ENCODE assay signal across 8 mouse cellular contexts in the genomic region with DNA sequence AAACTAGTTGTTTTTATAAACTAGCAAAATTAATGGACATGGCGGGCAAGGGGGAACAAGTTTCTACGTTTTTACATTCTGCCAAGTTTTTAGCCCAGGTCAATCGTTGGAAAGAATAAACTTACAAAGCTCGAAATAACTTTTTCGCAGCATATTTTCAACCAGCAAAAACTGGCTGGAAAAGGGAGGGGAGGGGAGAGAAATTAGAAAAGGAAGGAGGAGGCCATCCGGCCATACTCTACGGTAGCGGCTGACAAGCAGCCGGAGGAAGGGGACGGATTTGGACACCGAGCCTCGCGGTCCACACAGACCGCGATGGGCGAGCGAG. TPM values are rescaled to one million over a fixed set of nuclear protein-coding genes. Genes with fewer than 3 reads are reported as not detected.
A peak's percentile ranks its signal among the peaks of the same experiment; 100 is the strongest.
DNase-seq lines count a peak whose midpoint lies in the region; ATAC-seq and TF ChIP-seq lines count a peak whose summit lies in the region.

No protein-coding gene starts in this region.

- peak overlapping the region; percentile 97 for H3K9ac ChIP-seq in kidney, embryonic 16.5 days (replicated peaks; ENCODE audit: low read length)
- peak overlapping the region; percentile 95 for H3K9ac ChIP-seq in hindbrain, embryonic 13.5 days
- peak overlapping the region; percentile 89 for H3K9ac ChIP-seq in midbrain, embryonic 15.5 days

- no peak; the same call in 1 of the 2 replicates for ATAC-seq in kidney, embryonic 16.5 days (ENCODE audit: low FRiP score, low TSS enrichment)
- ATAC-seq in hindbrain, embryonic 13.5 days (ENCODE audit: low FRiP score): no peak
- ATAC-seq in midbrain, embryonic 15.5 days (replicated peaks): no peak
- ATAC-seq in megakaryocyte-erythroid progenitor cell, adult 5-6 weeks (replicated peaks; ENCODE audit: low FRiP score, low TSS enrichment, poor library complexity, severe bottlenecking): no peak
- ATAC-seq in monocyte, adult 5-6 weeks (replicated peaks; ENCODE audit: insufficient number of reproducible peaks, low FRiP score, low TSS enrichment, poor library complexity, severe bottlenecking): no peak

- H3K9me3 ChIP-seq in kidney, embryonic 16.5 days (ENCODE audit: low read length): no peaks in the 10 kb centered on the region
- H3K9me3 ChIP-seq in hindbrain, embryonic 13.5 days: no peaks in the 10 kb centered on the region
- no peaks in the 10 kb centered on the region for H3K9me3 ChIP-seq in midbrain, embryonic 15.5 days

- peaks cover 27% of the 10 kb centered on the region for H3K36me3 ChIP-seq in kidney, embryonic 16.5 days (ENCODE audit: insufficient read depth, low read length)
- H3K36me3 ChIP-seq in hindbrain, embryonic 13.5 days: peaks cover 31% of the 10 kb centered on the region
- peaks cover 15% of the 10 kb centered on the region; the same call in 1 of the 2 replicates for H3K36me3 ChIP-seq in midbrain, embryonic 15.5 days (replicated peaks)

- no peaks in the 10 kb centered on the region for H3K27me3 ChIP-seq in kidney, embryonic 16.5 days (ENCODE audit: insufficient read depth, low read length)
- H3K27me3 ChIP-seq in hindbrain, embryonic 13.5 days: no peaks in the 10 kb centered on the region
- no peaks in the 10 kb centered on the region for H3K27me3 ChIP-seq in midbrain, embryonic 15.5 days (replicated peaks)

- H3K4me3 ChIP-seq in kidney, embryonic 16.5 days (ENCODE audit: low read length): peak overlapping the region; percentile 96
- H3K4me3 ChIP-seq in bone marrow, adult 2 months (replicated peaks; ENCODE audit: control insufficient read depth, low read depth, low read length): peak overlapping the region; percentile 99
- H3K4me3 ChIP-seq in hindbrain, embryonic 13.5 days: peak overlapping the region; percentile 89
- peak overlapping the region; percentile 80 for H3K4me3 ChIP-seq in midbrain, embryonic 15.5 days

- 0% methylated on average over 17 of the region's 17 CpGs for whole genome bisulfite sequencing in kidney, embryonic 16.5 days
- under 1% methylated on average over 17 of the region's 17 CpGs for WGBS in bone marrow, adult 2 months
- WGBS in hindbrain, embryonic 13.5 days: under 1% methylated on average over 17 of the region's 17 CpGs
- WGBS in midbrain, embryonic 15.5 days: under 1% methylated on average over 17 of the region's 17 CpGs

- peak overlapping the region; percentile 92 for H3K27ac ChIP-seq in kidney, embryonic 16.5 days (ENCODE audit: low read length)
- peak overlapping the region; percentile 97 for H3K27ac ChIP-seq in bone marrow, adult 2 months (ENCODE audit: control insufficient read depth, insufficient read depth, low read depth, low read length, poor library complexity)
- H3K27ac ChIP-seq in hindbrain, embryonic 13.5 days: peak overlapping the region; percentile 96
- H3K27ac ChIP-seq in midbrain, embryonic 15.5 days: peak overlapping the region; percentile 94

- H3K4me2 ChIP-seq in kidney, embryonic 16.5 days (replicated peaks; ENCODE audit: low read depth, low read length): peak overlapping the region; percentile 87
- H3K4me2 ChIP-seq in hindbrain, embryonic 13.5 days: peak overlapping the region; percentile 69
- peak overlapping the region; percentile 61 for H3K4me2 ChIP-seq in midbrain, embryonic 15.5 days

- no peak for TF ChIP-seq CTCF in bone marrow, adult 2 months (IDR thresholded peaks at IDR 0.05; ENCODE audit: control insufficient read depth, insufficient read depth, low read length)

- TF ChIP-seq POLR2A in bone marrow, adult 2 months (IDR thresholded peaks at IDR 0.05; ENCODE audit: borderline replicate concordance, control insufficient read depth, low read depth, low read length): no peak

- peaks cover 14% of the 10 kb centered on the region for H3K4me1 ChIP-seq in kidney, embryonic 16.5 days (ENCODE audit: insufficient read depth, low read length)
- peaks cover 4% of the 10 kb centered on the region for H3K4me1 ChIP-seq in bone marrow, adult 2 months (ENCODE audit: control insufficient read depth, insufficient read depth, low read length)
- peaks cover 17% of the 10 kb centered on the region for H3K4me1 ChIP-seq in hindbrain, embryonic 13.5 days (replicated peaks)
- H3K4me1 ChIP-seq in midbrain, embryonic 15.5 days: peaks cover 16% of the 10 kb centered on the region

- no peak for DNase-seq in kidney, postnatal 14 days
- no peak for DNase-seq in thymus, postnatal 36 days

RNA-seq across cellular contexts. Expression of gene Ssr1, which starts 0.7 kb away (rescaled TPM):
- polyA plus RNA-seq in kidney, embryonic 16.5 days (2015; fragmentation: Nextera tagmentation; extraction: Ambion mirVana): 130 and 138 TPM in 2 replicates
- 43.0 and 56.0 TPM in 2 replicates for polyA plus RNA-seq in bone marrow, adult 2 months (2011; ENCODE audit: insufficient read depth, insufficient read length, low replicate concordance, missing spikeins)
- polyA plus RNA-seq in hindbrain, embryonic 13.5 days (2015; fragmentation: Nextera tagmentation; extraction: Ambion mirVana): 67.2 and 70.0 TPM in 2 replicates
- 55.1 and 57.9 TPM in 2 replicates for polyA plus RNA-seq in midbrain, embryonic 15.5 days (2015; fragmentation: Nextera tagmentation; extraction: Ambion mirVana)
- 58.6 and 105 TPM in 2 replicates for total RNA-seq in megakaryocyte-erythroid progenitor cell, adult 5-6 weeks (2014; fragmentation: Nextera tagmentation)
- total RNA-seq in megakaryocyte-erythroid progenitor cell, adult 5-6 weeks (2017): 104 and 158 TPM in 2 replicates
- total RNA-seq in monocyte, adult 5-6 weeks (2017): 66.0 to 74.1 TPM (median 72.0 TPM) in 3 replicates

RNA-seq across cellular contexts. Expression of gene Riok1, which starts 43.5 kb away (rescaled TPM):
- polyA plus RNA-seq in kidney, embryonic 16.5 days (2015; fragmentation: Nextera tagmentation; extraction: Ambion mirVana): 49.3 and 54.0 TPM in 2 replicates
- polyA plus RNA-seq in bone marrow, adult 2 months (2011; ENCODE audit: insufficient read depth, insufficient read length, low replicate concordance, missing spikeins): 22.4 and 40.9 TPM in 2 replicates
- polyA plus RNA-seq in hindbrain, embryonic 13.5 days (2015; fragmentation: Nextera tagmentation; extraction: Ambion mirVana): 62.7 and 63.8 TPM in 2 replicates
- polyA plus RNA-seq in midbrain, embryonic 15.5 days (2015; fragmentation: Nextera tagmentation; extraction: Ambion mirVana): 56.7 and 59.2 TPM in 2 replicates
- 80.5 and 88.1 TPM in 2 replicates for total RNA-seq in megakaryocyte-erythroid progenitor cell, adult 5-6 weeks (2014; fragmentation: Nextera tagmentation)
- 98.5 and 126 TPM in 2 replicates for total RNA-seq in megakaryocyte-erythroid progenitor cell, adult 5-6 weeks (2017)
- total RNA-seq in monocyte, adult 5-6 weeks (2017): 161 to 230 TPM (median 187 TPM) in 3 replicates

RNA-seq across cellular contexts. Expression of gene Cage1, which starts 43.5 kb away (rescaled TPM):
- polyA plus RNA-seq in kidney, embryonic 16.5 days (2015; fragmentation: Nextera tagmentation; extraction: Ambion mirVana): 1.1 and 1.4 TPM in 2 replicates
- polyA plus RNA-seq in bone marrow, adult 2 months (2011; ENCODE audit: insufficient read depth, insufficient read length, low replicate concordance, missing spikeins): 0.70 and 0.74 TPM in 2 replicates
- 2.4 and 2.7 TPM in 2 replicates for polyA plus RNA-seq in hindbrain, embryonic 13.5 days (2015; fragmentation: Nextera tagmentation; extraction: Ambion mirVana)
- 2.9 and 4.2 TPM in 2 replicates for polyA plus RNA-seq in midbrain, embryonic 15.5 days (2015; fragmentation: Nextera tagmentation; extraction: Ambion mirVana)
- 2.1 and 5.5 TPM in 2 replicates for total RNA-seq in megakaryocyte-erythroid progenitor cell, adult 5-6 weeks (2014; fragmentation: Nextera tagmentation)
- total RNA-seq in megakaryocyte-erythroid progenitor cell, adult 5-6 weeks (2017): 3.4 and 3.5 TPM in 2 replicates
- total RNA-seq in monocyte, adult 5-6 weeks (2017): 0.85 to 1.9 TPM (median 1.0 TPM) in 3 replicates
